Mouse (Mus musculus): ENCODE results near the gene Gm11595. TPM values are rescaled to one million over a fixed set of nuclear protein-coding genes. Genes with fewer than 3 reads are reported as not detected.

Gene Gm11595
- polyA plus RNA-seq, 1 experiment = not detected

DNA sequence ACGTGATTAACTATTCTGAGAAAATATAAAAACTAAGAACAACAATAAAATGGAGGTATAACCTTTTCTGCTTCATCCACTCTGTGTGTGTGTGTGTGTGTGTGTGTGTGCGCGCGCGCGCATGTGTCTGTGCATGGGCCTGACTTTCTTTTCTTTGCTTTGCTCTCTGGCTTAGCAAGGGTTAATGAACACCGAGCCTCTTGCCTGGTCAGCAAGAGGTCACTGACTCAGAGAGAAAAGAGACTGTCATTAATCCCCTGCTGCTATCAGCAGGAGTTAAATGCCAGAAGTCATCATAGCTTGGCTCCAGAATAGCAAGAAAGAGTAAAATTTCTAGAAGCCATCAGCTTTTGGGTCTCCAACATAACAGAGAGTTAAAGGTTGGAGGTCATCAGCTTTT lies 5.7 kb upstream of the Gm11595 start:
- WGBS = 81% methylated on average over 7 of the region's 7 CpGs
- no peaks in the 10 kb centered on the region for H3K4me1 ChIP-seq (replicated peaks; ENCODE audit: control insufficient read depth, insufficient read depth, low read length)
- TF ChIP-seq POLR2A (IDR thresholded peaks at IDR 0.05; ENCODE audit: control insufficient read depth, extremely low read depth, insufficient read depth, low read length, poor library complexity) (no peak), CTCF (IDR thresholded peaks at IDR 0.05; ENCODE audit: borderline replicate concordance, control insufficient read depth, extremely low read depth, insufficient read depth, low read length, poor library complexity) (no peak)
- no peaks in the 10 kb centered on the region for H3K27me3 ChIP-seq (ENCODE audit: control insufficient read depth, insufficient read depth, low read length)
- DNase-seq = no peak
- no peak overlapping the region for H3K27ac ChIP-seq (ENCODE audit: control insufficient read depth, insufficient read depth, low read length)
- no peak overlapping the region for H3K4me3 ChIP-seq (ENCODE audit: control insufficient read depth, insufficient read depth, low read length)
- H3K36me3 ChIP-seq (ENCODE audit: control insufficient read depth, insufficient read depth, low read length) = no peaks in the 10 kb centered on the region

DNA sequence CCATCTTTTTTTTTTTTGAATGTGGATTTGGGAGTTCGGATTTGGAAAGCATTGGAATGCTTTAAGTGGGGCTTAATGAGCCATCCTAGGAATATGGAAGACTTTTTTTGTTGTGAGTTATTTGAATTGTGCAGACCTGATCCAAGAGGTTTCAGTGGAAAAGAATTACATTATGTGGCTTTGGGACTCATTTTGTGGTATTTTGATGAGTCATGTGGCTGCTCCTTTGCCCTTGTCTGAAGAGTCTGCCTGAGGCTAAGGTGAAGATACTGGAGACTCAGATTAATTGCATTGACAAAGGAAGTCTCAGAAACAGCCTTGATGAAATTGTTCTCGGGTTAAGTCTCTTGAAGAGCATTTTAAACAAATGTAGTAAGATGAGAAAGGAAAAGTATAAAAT lies 4.3 kb downstream of the Gm11595 start:
- Histone ChIP-seq H3K4me3 (ENCODE audit: control insufficient read depth, insufficient read depth, low read length) (no peak overlapping the region), H3K27ac (ENCODE audit: control insufficient read depth, insufficient read depth, low read length) (no peak overlapping the region), H3K27me3 (ENCODE audit: control insufficient read depth, insufficient read depth, low read length) (no peaks in the 10 kb centered on the region), H3K4me1 (replicated peaks; ENCODE audit: control insufficient read depth, insufficient read depth, low read length) (no peaks in the 10 kb centered on the region), H3K36me3 (ENCODE audit: control insufficient read depth, insufficient read depth, low read length) (no peaks in the 10 kb centered on the region)
- WGBS = 89% methylated on average over 2 of the region's 2 CpGs
- DNase-seq = no peak
- TF ChIP-seq POLR2A (IDR thresholded peaks at IDR 0.05; ENCODE audit: control insufficient read depth, extremely low read depth, insufficient read depth, low read length, poor library complexity) (no peak), CTCF (IDR thresholded peaks at IDR 0.05; ENCODE audit: borderline replicate concordance, control insufficient read depth, extremely low read depth, insufficient read depth, low read length, poor library complexity) (no peak)

DNA sequence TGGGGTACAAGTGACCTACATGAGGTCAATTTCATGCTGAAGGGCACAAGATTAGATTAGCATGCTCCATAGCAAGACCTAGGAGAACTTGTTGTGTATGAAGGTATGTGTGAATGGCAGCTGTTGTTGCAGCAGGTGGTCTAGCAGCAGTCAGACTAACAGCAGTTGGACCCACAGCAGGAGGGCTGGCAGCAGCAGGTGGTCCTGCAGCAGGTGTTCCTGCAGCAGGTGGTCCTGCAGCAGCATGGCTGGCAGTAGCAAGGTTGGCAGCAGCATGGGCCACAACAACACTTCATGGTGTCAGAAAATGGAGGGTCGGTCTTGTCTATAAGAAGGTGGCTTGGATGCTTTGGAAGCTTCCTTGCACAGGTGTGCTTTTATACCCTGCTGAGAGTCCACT lies 13.8 kb downstream of the Gm11595 start:
- Histone ChIP-seq H3K27me3 (ENCODE audit: control insufficient read depth, insufficient read depth, low read length) (no peaks in the 10 kb centered on the region), H3K4me3 (ENCODE audit: control insufficient read depth, insufficient read depth, low read length) (no peak overlapping the region), H3K27ac (ENCODE audit: control insufficient read depth, insufficient read depth, low read length) (no peak overlapping the region), H3K4me1 (replicated peaks; ENCODE audit: control insufficient read depth, insufficient read depth, low read length) (no peaks in the 10 kb centered on the region), H3K36me3 (ENCODE audit: control insufficient read depth, insufficient read depth, low read length) (no peaks in the 10 kb centered on the region)
- TF ChIP-seq POLR2A (IDR thresholded peaks at IDR 0.05; ENCODE audit: control insufficient read depth, extremely low read depth, insufficient read depth, low read length, poor library complexity) (no peak), CTCF (IDR thresholded peaks at IDR 0.05; ENCODE audit: borderline replicate concordance, control insufficient read depth, extremely low read depth, insufficient read depth, low read length, poor library complexity) (no peak)
- 100% methylated on average over 1 of the region's 1 CpGs for WGBS
- DNase-seq = no peak

DNA sequence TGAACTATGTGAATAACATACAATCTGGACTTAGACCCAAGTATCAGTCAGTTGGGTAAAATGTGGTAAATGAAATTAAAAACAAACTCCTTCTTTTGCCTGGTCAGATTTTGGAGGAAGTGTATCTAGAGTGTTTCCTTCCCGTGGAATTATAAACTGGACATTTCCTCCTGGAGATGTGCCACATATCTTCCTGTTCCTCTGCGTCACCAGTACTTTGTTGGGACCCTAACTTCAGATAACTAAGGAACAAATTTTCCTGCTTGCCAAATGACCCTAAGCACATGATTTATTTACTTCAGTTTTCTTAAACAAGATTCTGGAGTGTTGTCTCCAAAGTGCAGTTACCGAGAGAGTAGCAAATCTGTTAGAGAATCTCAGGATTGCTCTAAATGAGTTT lies 28.7 kb downstream of the Gm11595 start:
- Histone ChIP-seq H3K4me1 (replicated peaks; ENCODE audit: control insufficient read depth, insufficient read depth, low read length) (no peaks in the 10 kb centered on the region), H3K4me3 (ENCODE audit: control insufficient read depth, insufficient read depth, low read length) (no peak overlapping the region), H3K36me3 (ENCODE audit: control insufficient read depth, insufficient read depth, low read length) (no peaks in the 10 kb centered on the region), H3K27ac (ENCODE audit: control insufficient read depth, insufficient read depth, low read length) (no peak overlapping the region), H3K27me3 (ENCODE audit: control insufficient read depth, insufficient read depth, low read length) (no peaks in the 10 kb centered on the region)
- WGBS = 93% methylated on average over 3 of the region's 3 CpGs
- DNase-seq = no peak
- no peak for TF ChIP-seq CTCF (IDR thresholded peaks at IDR 0.05; ENCODE audit: borderline replicate concordance, control insufficient read depth, extremely low read depth, insufficient read depth, low read length, poor library complexity)
- no peak for TF ChIP-seq POLR2A (IDR thresholded peaks at IDR 0.05; ENCODE audit: control insufficient read depth, extremely low read depth, insufficient read depth, low read length, poor library complexity)

DNA sequence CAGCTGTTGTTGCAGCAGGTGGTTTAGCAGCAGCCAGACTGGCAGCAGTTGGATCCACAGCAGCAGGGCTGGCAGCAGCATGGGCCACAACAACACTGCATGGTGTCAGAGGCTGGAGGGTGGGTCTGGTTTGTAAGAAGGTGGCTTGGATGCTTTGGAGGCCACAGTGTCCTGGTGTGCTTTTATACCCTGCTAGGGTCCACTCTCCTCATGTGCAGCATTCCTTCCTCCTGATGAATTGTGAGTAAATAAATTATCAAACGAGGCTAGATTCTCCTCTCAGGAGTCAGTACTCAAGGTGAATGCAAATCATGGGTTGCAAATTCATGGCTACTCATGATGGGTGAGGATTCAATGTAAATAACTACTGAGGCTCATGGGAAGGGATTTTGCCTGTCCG lies 38.5 kb downstream of the Gm11595 start, which contains the start of gene Gm14180:
Gene Gm14180, minus strand, starts transcription at position 101 of the 400 bp plus-strand sequence.
- no peak within 1 kb of the TSS for H3K4me3 ChIP-seq (ENCODE audit: control insufficient read depth, insufficient read depth, low read length)
- TF ChIP-seq CTCF (IDR thresholded peaks at IDR 0.05; ENCODE audit: borderline replicate concordance, control insufficient read depth, extremely low read depth, insufficient read depth, low read length, poor library complexity) (no peak), POLR2A (IDR thresholded peaks at IDR 0.05; ENCODE audit: control insufficient read depth, extremely low read depth, insufficient read depth, low read length, poor library complexity) (no peak)
- H3K4me1 ChIP-seq (replicated peaks; ENCODE audit: control insufficient read depth, insufficient read depth, low read length) = no peaks in the 10 kb centered on the region
- H3K27me3 ChIP-seq (ENCODE audit: control insufficient read depth, insufficient read depth, low read length) = no peaks in the 10 kb centered on the region
- H3K36me3 ChIP-seq (ENCODE audit: control insufficient read depth, insufficient read depth, low read length) = no peaks in the 10 kb centered on the region
- H3K27ac ChIP-seq (ENCODE audit: control insufficient read depth, insufficient read depth, low read length) = no peak within 1 kb of the TSS
- 68% methylated on average over 2 of the region's 2 CpGs for WGBS
- DNase-seq = no peak

DNA sequence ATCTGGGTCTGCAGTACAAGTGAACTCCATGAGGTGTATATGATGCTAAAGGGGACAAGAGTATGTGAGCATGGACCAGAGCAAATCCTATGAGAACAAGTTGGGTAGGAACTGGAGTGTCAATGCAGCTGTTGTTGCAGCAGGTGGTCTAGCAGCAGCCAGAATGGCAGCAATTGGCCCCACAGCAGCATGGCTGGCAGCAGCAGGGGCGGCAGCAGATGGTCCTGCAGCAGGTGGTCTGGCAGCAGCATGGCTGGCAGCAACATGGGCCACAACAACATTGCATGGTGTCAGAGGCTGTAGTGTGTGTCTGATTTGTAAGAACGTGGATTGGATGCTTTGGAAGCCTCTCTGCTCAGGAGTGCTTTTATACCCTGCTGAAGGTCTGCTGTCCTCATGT lies 48.7 kb downstream of the Gm11595 start:
- Histone ChIP-seq H3K4me1 (replicated peaks; ENCODE audit: control insufficient read depth, insufficient read depth, low read length) (no peaks in the 10 kb centered on the region), H3K27ac (ENCODE audit: control insufficient read depth, insufficient read depth, low read length) (no peak overlapping the region), H3K4me3 (ENCODE audit: control insufficient read depth, insufficient read depth, low read length) (no peak overlapping the region), H3K36me3 (ENCODE audit: control insufficient read depth, insufficient read depth, low read length) (no peaks in the 10 kb centered on the region), H3K27me3 (ENCODE audit: control insufficient read depth, insufficient read depth, low read length) (no peaks in the 10 kb centered on the region)
- TF ChIP-seq POLR2A (IDR thresholded peaks at IDR 0.05; ENCODE audit: control insufficient read depth, extremely low read depth, insufficient read depth, low read length, poor library complexity) = no peak
- WGBS = 84% methylated on average over 2 of the region's 2 CpGs
- no peak for DNase-seq

Other genes with a start within 250 kb of the Gm11595 start
- gene Krt40, start 229.8 kb downstream of the Gm11595 start, polyA plus RNA-seq (2012; rRNA removed) = 0.09 TPM in 1 of 2 replicates, not detected in the other
- 0.46 and 0.66 TPM in 2 replicates for gene Krtap3-3, start 222.0 kb downstream of the Gm11595 start, polyA plus RNA-seq (2012; rRNA removed)
- 0.15 and 0.19 TPM in 2 replicates for gene Krtap3-2, start 216.1 kb downstream of the Gm11595 start, polyA plus RNA-seq (2012; rRNA removed)
- gene Gm11939, start 213.4 kb downstream of the Gm11595 start, polyA plus RNA-seq (2012; rRNA removed) = not detected in 2 replicates
- 0.43 and 0.81 TPM in 2 replicates for gene Krtap3-1, start 206.3 kb downstream of the Gm11595 start, polyA plus RNA-seq (2012; rRNA removed)
- not detected in 2 replicates for gene Krtap1-5, start 191.9 kb downstream of the Gm11595 start, polyA plus RNA-seq (2012; rRNA removed)
- gene Krtap1-4, start 189.3 kb downstream of the Gm11595 start, polyA plus RNA-seq (2012; rRNA removed) = not detected in 2 replicates
- gene Krtap1-3, start 181.6 kb downstream of the Gm11595 start, polyA plus RNA-seq (2012; rRNA removed) = not detected in 2 replicates
- not detected in 2 replicates for gene Krtap9-3, start 174.8 kb downstream of the Gm11595 start, polyA plus RNA-seq (2012; rRNA removed)
- 0.33 TPM in 1 of 2 replicates, not detected in the other for gene Gm11938, start 169.6 kb downstream of the Gm11595 start, polyA plus RNA-seq (2012; rRNA removed)
- not detected in 2 replicates for gene Gm11937, start 162.7 kb downstream of the Gm11595 start, polyA plus RNA-seq (2012; rRNA removed)
- gene Krtap2-4, start 158.1 kb downstream of the Gm11595 start, polyA plus RNA-seq (2012; rRNA removed) = 0.22 and 0.37 TPM in 2 replicates
- not detected in 2 replicates for gene Gm11562, start 152.5 kb downstream of the Gm11595 start, polyA plus RNA-seq (2012; rRNA removed)
- not detected in 2 replicates for gene Krtap4-1, start 144.7 kb downstream of the Gm11595 start, polyA plus RNA-seq (2012; rRNA removed)
- gene Krtap4-2, start 137.8 kb downstream of the Gm11595 start, polyA plus RNA-seq (2012; rRNA removed) = not detected in 2 replicates
- not detected in 2 replicates for gene Krtap4-7, start 128.8 kb downstream of the Gm11595 start, polyA plus RNA-seq (2012; rRNA removed)
- gene Gm11555, start 122.7 kb downstream of the Gm11595 start, polyA plus RNA-seq (2012; rRNA removed) = not detected in 2 replicates
- not detected in 2 replicates for gene Gm11563, start 114.0 kb downstream of the Gm11595 start, polyA plus RNA-seq (2012; rRNA removed)
- not detected in 2 replicates for gene Krtap4-6, start 107.0 kb downstream of the Gm11595 start, polyA plus RNA-seq (2012; rRNA removed)
- gene Gm14190, start 82.2 kb downstream of the Gm11595 start, polyA plus RNA-seq (2012; rRNA removed) = not detected in 2 replicates
- gene Gm14180, start 38.6 kb downstream of the Gm11595 start, polyA plus RNA-seq (2012; rRNA removed) = not detected in 2 replicates
- gene Krtap4-8, start 7.8 kb upstream of the Gm11595 start, polyA plus RNA-seq (2012; rRNA removed) = not detected in 2 replicates
- 0.17 TPM in 1 of 2 replicates, not detected in the other for gene Krtap4-9, start 12.3 kb upstream of the Gm11595 start, polyA plus RNA-seq (2012; rRNA removed)
- not detected in 2 replicates for gene Gm11596, start 20.6 kb upstream of the Gm11595 start, polyA plus RNA-seq (2012; rRNA removed)
- not detected in 2 replicates for gene Gm11569, start 26.0 kb upstream of the Gm11595 start, polyA plus RNA-seq (2012; rRNA removed)
- not detected in 2 replicates for gene Gm11554, start 31.5 kb upstream of the Gm11595 start, polyA plus RNA-seq (2012; rRNA removed)
- not detected in 2 replicates for gene Krtap4-13, start 37.0 kb upstream of the Gm11595 start, polyA plus RNA-seq (2012; rRNA removed)
- gene Gm11564, start 42.8 kb upstream of the Gm11595 start, polyA plus RNA-seq (2012; rRNA removed) = not detected in 2 replicates
- gene 2300003K06Rik, start 65.2 kb upstream of the Gm11595 start, polyA plus RNA-seq (2012; rRNA removed) = not detected in 2 replicates
- 0.28 TPM in 1 of 2 replicates, not detected in the other for gene Krtap4-16, start 78.7 kb upstream of the Gm11595 start, polyA plus RNA-seq (2012; rRNA removed)
- not detected in 2 replicates for gene Gm11568, start 85.0 kb upstream of the Gm11595 start, polyA plus RNA-seq (2012; rRNA removed)
- gene Gm11559, start 91.6 kb upstream of the Gm11595 start, polyA plus RNA-seq (2012; rRNA removed) = 0.31 TPM in 1 of 2 replicates, not detected in the other
- not detected in 2 replicates for gene Krtap9-1, start 100.5 kb upstream of the Gm11595 start, polyA plus RNA-seq (2012; rRNA removed)
- gene Gm11567, start 106.3 kb upstream of the Gm11595 start, polyA plus RNA-seq (2012; rRNA removed) = not detected in 2 replicates
- gene Krtap31-1, start 135.0 kb upstream of the Gm11595 start, polyA plus RNA-seq (2012; rRNA removed) = 0.13 TPM in 1 of 2 replicates, not detected in the other
- gene Gm11565, start 141.8 kb upstream of the Gm11595 start, polyA plus RNA-seq (2012; rRNA removed) = not detected in 2 replicates
- 0.11 TPM in 1 of 2 replicates, not detected in the other for gene Krtap31-2, start 163.4 kb upstream of the Gm11595 start, polyA plus RNA-seq (2012; rRNA removed)
- gene Krtap9-5, start 175.6 kb upstream of the Gm11595 start, polyA plus RNA-seq (2012; rRNA removed) = not detected in 2 replicates
- gene Krtap29-1, start 206.1 kb upstream of the Gm11595 start, polyA plus RNA-seq (2012; rRNA removed) = not detected in 2 replicates
- not detected in 2 replicates for gene Krtap16-1, start 213.7 kb upstream of the Gm11595 start, polyA plus RNA-seq (2012; rRNA removed)
- gene Krtap17-1, start 221.1 kb upstream of the Gm11595 start, polyA plus RNA-seq (2012; rRNA removed) = 0.31 and 0.43 TPM in 2 replicates
- 0.11 and 0.14 TPM in 2 replicates for gene Krt33a, start 243.3 kb upstream of the Gm11595 start, polyA plus RNA-seq (2012; rRNA removed)

Measured in thymus, adult 2 months (tissue).